Mouse (Mus musculus): ENCODE results near the gene Msmb.
"Not testable (repeated sequence)": the region's sequence is repeated elsewhere in the genome, so short reads cannot be mapped to it uniquely, and the experiment has no call there.

The Msmb gene

GRCm38 (mm10) chr14:32179393-32180195 lies 37.8 kb downstream of the Msmb start:
- peak; percentile 30 to 82 for DNase-seq

GRCm38 (mm10) chr14:32180861-32181260 lies 39.0 kb downstream of the Msmb start:
- DNase-seq = peak; percentile 25 to 69

GRCm38 (mm10) chr14:32183846-32184245 lies 42.0 kb downstream of the Msmb start:
- no peak for DNase-seq

- no peak for DNase-seq
Measured at GRCm38 (mm10) chr14:32190627-32191391, 49.0 kb downstream of the Msmb start.

GRCm38 (mm10) chr14:32191926-32192325 lies 50.1 kb downstream of the Msmb start:
- DNase-seq = no peak

GRCm38 (mm10) chr14:32192437-32192836 lies 50.6 kb downstream of the Msmb start:
- peak; percentile 74 to 83 for DNase-seq

- not testable (repeated sequence) for DNase-seq
Measured at GRCm38 (mm10) chr14:32193557-32193956, 51.7 kb downstream of the Msmb start.

- peak in 1 of 2 experiments; percentile 71 for DNase-seq
Measured at GRCm38 (mm10) chr14:32201354-32201753, 59.5 kb downstream of the Msmb start.

GRCm38 (mm10) chr14:32201791-32202451 lies 60.1 kb downstream of the Msmb start, which contains the start of the genes Timm23 and Parg:
TSS of gene Timm23 (minus strand) at chr14:32201898.
TSS of gene Parg (plus strand) at chr14:32201949.
- peak; percentile 89 to 93 for DNase-seq
